Mouse (Mus musculus) macrophage (primary cell): Measurements from ENCODE around the gene Fip1l1. TPM values are rescaled to one million over a fixed set of nuclear protein-coding genes. Genes with fewer than 3 reads are reported as not detected.

Experiments used
- H3K27ac ChIP-seq: fragments of 350-480 bp; formaldehyde crosslinking; 2 replicates; pipeline ENCODE4 v1.9.0; 2021
- H3K36me3 ChIP-seq: fragments of 350-480 bp; formaldehyde crosslinking; 2 replicates; pipeline ENCODE4 v1.9.0; 2021; ENCODE audit errors: inconsistent target
- H3K4me3 ChIP-seq: fragments of 350-480 bp; formaldehyde crosslinking; 2 replicates; pipeline ENCODE4 v1.9.0; 2021; ENCODE audit errors: inconsistent target
- H3K79me2 ChIP-seq: fragments of 350-480 bp; formaldehyde crosslinking; 2 replicates; pipeline ENCODE4 v1.9.0; 2021; ENCODE audit errors: inconsistent target
- WGBS: methylation state at CpG from one replicate; pipeline ENCODE4 v1.1.7; 2026; ENCODE audit warnings: inconsistent platforms; ENCODE audit not compliant: missing documents; 5-methylcytosine and 5-hydroxymethylcytosine counted together
- polyA plus RNA-seq: library from polyadenylated mRNA; stranded (reverse); fragments of 250-400 nt; gene quantifications from 3 replicates; pipeline ENCODE4 v1.2.4, GENCODE M21; 2018; ENCODE audit warnings: inconsistent platforms

Gene Fip1l1
- polyA plus RNA-seq, 1 experiment from 2014 or later, result 81.2 TPM

DNA sequence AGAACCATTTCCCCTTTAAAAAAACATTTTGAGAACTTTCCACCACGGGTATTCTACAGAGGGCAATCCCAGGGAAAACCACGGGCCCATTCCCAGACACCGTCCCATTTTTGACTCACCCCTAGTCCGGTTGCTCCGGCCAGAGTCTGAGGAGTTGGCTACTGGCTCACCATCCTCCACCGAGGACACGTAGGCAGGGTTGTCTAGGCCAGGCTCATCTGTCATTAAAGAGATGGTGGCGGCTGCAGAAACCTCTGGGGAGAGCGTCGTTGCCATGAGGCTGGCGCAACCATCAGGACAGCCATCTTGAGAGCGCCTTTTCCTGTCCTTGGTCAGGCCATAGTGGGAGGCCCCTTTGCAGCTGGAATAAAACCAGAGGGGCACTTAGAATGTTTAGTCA lies 92.8 kb downstream of the Fip1l1 start:
- no peaks in the 10 kb centered on the region for H3K79me2 ChIP-seq
- no peaks in the 10 kb centered on the region for H3K36me3 ChIP-seq
- no peak overlapping the region for H3K27ac ChIP-seq
- 90% methylated on average over 12 of the region's 12 CpGs for WGBS
- no peak overlapping the region for H3K4me3 ChIP-seq

DNA sequence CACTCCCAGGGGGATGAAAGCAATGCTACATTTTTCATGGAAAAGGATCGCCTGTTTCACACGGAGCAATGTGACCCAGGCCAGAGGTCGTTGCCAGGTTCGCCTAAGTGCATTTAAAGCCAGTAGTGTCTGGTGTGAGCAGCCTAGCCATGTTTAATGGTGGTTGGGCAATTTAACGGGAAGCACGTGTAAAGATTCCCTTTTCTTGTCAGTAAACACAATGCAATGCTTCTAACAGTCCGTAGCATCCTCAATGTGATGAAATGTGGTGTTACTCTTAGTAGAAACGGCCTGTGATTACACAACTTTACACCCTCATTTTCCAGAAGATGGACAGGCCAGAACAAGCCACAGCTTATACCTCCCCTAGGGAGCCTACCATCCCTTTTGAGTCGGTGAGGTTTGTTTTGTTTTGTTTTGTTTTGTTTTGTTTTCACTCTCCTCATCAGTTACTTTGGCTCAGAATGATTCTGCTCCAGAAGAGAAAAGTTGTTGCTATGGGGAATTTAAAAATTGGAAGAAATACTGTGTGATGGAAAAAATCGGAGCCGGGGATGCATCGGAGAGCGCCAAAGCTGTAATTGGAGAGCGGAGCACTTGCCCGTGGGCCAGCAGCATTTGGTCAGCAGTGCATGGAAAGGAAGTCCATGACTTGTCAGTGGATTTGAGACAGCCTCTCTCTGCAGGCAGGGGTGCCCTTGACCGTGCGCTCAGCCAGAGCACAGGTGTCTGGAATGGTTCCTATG lies 97.3 kb downstream of the Fip1l1 start:
- no peak overlapping the region for H3K4me3 ChIP-seq
- 70% methylated on average over 17 of the region's 17 CpGs for WGBS
- no peaks in the 10 kb centered on the region for H3K79me2 ChIP-seq
- no peak overlapping the region for H3K27ac ChIP-seq
- H3K36me3 ChIP-seq, result no peaks in the 10 kb centered on the region

DNA sequence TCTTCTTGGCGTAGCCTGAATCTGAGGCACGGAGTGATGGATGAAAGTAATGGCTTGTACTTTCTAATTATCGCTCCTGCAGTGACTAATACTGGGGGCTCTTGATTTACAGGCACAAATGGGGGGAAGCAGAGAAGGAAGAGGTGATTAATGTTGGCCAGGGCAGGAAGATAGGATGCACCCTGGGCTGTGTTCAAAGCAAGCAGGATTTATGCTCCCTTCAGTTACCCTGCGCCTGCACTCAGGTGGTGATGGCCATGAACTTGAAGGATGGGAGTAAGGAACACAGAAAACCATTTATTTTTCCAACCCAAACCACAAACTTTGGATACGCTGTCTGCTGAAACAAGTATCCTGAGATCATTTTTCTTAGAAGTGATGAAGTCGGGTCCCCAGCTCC lies 98.2 kb downstream of the Fip1l1 start:
- H3K4me3 ChIP-seq, result no peak overlapping the region
- 94% methylated on average over 6 of the region's 6 CpGs for WGBS
- no peak overlapping the region for H3K27ac ChIP-seq
- no peaks in the 10 kb centered on the region for H3K79me2 ChIP-seq
- no peaks in the 10 kb centered on the region for H3K36me3 ChIP-seq

DNA sequence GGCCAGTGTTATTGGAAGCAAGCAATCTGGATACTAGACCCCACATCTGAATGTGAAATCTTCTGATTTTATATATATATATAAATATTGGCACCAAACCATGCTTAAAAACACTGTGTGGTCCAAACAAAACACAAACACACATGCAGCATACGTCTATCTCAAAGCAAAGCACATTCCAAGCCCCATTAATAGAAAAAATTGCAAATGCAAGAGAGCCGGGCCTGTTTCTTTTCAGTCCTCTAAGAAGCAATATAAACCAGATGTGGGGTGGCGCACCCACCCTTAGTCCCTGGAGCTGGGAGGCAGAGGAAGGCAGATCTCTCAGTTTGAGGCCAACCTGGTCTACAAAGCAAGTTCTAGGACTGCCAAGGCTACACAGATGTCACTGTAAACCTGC lies 99.1 kb downstream of the Fip1l1 start:
- no peak overlapping the region for H3K4me3 ChIP-seq
- WGBS, result 98% methylated on average over 3 of the region's 3 CpGs
- no peaks in the 10 kb centered on the region for H3K36me3 ChIP-seq

DNA sequence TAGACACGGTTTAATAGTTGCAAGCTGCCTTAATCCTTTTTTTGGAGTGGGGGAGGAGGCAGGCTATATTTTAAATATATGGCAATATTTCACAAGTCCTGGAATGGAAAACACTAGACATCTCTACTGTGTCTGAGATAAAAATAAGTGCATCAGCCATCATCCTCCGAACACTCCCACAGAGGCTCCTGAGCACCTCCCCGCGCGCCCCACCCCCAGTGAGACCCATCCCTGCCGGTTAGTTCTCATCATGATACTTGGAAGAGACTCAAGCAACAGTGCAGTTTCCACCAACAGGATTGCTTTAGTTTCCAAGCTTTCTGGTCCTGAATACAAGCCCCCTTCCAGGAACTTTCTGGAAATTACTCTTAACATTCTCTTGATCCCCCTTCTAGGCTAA lies 104.3 kb downstream of the Fip1l1 start:
- no peaks in the 10 kb centered on the region for H3K36me3 ChIP-seq
- WGBS, result 92% methylated on average over 6 of the region's 6 CpGs
- no peak overlapping the region for H3K4me3 ChIP-seq
- H3K27ac ChIP-seq, result no peak overlapping the region
- no peaks in the 10 kb centered on the region for H3K79me2 ChIP-seq

More for the DNA sequence above, 99.1 kb downstream of the Fip1l1 start:
- no peak overlapping the region for H3K27ac ChIP-seq
- H3K79me2 ChIP-seq, result no peaks in the 10 kb centered on the region

DNA sequence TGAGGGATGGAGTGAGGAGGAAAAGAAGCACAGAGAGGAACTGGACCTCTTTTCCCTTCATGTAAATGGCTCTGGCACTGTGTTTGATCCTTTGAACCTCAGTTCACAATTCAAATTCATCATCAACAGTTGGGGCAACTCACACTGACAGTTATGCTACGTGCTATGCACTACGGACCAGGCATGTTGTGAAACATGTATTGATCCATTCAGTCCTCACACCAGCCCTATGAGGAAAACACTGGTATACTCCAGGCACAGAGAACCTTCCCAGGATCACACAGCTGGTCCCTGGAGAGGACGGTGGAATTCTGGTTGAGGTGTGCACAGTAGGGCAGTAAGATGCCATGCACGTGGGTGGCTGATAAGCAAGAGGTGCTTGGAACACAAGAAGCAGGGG lies 105.3 kb downstream of the Fip1l1 start:
- Histone ChIP-seq H3K36me3 (no peaks in the 10 kb centered on the region), H3K79me2 (no peaks in the 10 kb centered on the region), H3K27ac (no peak overlapping the region), H3K4me3 (no peak overlapping the region)
- WGBS, result 93% methylated on average over 3 of the region's 4 CpGs

DNA sequence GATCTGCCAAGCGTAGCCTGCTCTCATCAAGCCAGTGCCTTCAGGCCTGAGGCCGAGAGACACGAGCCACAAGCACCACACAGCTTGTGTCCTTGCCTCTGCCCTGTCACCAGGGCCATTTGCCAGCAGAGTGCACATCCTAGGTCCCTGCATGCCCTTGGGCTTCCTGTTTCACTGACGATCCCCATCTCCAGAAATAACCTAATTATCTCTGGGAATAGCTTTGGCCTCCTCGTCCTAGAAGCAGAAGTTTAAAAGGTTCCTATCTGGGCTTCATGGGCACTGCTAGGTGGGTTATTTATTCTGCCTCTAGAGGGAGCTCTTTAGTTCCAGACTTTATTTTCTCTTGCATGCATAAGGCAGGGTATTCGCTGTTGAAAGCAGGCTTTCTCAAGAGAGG lies 105.8 kb downstream of the Fip1l1 start:
- Histone ChIP-seq H3K27ac (no peak overlapping the region), H3K79me2 (no peaks in the 10 kb centered on the region), H3K4me3 (no peak overlapping the region), H3K36me3 (no peaks in the 10 kb centered on the region)
- 59% methylated on average over 6 of the region's 6 CpGs for WGBS

DNA sequence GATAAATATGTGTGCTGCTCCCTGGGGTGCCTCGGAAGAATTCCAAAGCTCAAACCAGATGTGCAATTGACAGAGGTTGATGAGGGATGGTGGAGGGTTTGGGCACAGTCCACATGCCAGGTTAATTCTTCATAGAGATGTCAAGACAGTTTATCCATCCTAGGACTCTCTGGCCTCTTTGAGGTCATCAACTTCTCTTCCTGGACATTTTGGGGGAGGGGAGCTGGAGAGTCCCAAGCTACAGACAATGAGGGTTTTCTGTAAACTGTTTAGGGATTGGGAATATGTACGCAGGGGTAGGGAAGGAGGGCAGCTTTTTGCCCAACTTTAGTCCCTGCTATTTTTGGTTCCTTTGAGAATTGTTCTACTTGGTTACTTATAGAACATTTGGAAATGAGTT lies 107.0 kb downstream of the Fip1l1 start:
- 85% methylated on average over 2 of the region's 2 CpGs for WGBS
- no peaks in the 10 kb centered on the region for H3K36me3 ChIP-seq
- no peaks in the 10 kb centered on the region for H3K79me2 ChIP-seq
- no peak overlapping the region for H3K27ac ChIP-seq
- H3K4me3 ChIP-seq, result no peak overlapping the region

DNA sequence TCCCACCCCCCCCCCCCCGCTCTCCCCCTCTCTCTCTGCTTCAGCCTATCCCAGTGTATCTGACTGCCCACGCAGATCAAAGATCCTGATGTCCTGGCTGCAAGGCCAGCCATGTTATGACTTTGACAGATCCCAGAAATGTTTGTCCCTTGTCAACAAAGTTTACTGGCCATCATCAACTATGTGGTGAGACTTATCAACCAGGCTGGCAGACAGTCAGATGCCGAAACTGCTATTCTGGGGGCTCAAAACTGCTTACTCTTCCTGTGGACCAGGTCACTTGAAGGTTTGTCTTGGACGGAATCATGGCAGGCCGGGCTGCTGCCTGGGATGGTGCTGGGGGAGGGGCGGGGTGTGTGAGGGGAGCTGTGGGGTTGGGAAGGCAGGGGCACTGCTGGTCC lies 112.3 kb downstream of the Fip1l1 start:
- Histone ChIP-seq H3K27ac (no peak overlapping the region), H3K79me2 (no peaks in the 10 kb centered on the region), H3K36me3 (no peaks in the 10 kb centered on the region), H3K4me3 (no peak overlapping the region)
- 100% methylated on average over 4 of the region's 6 CpGs for WGBS

DNA sequence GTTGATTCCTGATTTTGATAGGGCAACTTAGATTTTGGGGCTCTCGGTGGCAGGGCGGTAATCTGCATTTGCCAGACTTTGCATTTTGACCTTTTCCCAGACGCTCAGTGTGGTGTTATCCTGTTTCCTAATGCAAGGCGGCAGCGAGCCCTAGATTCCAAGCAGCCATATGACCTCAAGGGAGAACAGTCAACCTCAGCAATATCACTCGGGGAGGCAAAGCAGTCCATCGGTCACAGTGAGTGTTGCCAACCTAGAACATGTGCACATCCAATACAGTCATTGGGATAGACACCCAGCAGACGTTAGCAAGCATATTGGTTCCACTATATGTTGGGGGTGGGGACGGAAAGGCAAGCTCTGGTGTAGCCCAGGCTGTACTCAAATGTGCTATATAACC lies 113.0 kb downstream of the Fip1l1 start:
- Histone ChIP-seq H3K4me3 (no peak overlapping the region), H3K27ac (no peak overlapping the region), H3K79me2 (no peaks in the 10 kb centered on the region), H3K36me3 (no peaks in the 10 kb centered on the region)
- WGBS, result 91% methylated on average over 9 of the region's 9 CpGs

Other genes with a start within 250 kb of the Fip1l1 start
- gene Scfd2, start 3.7 kb upstream of the Fip1l1 start, polyA plus RNA-seq, result 3.7 to 8.3 TPM (median 7.1 TPM) in 3 replicates
- not detected in 3 replicates for gene Lnx1, start 167.5 kb downstream of the Fip1l1 start, polyA plus RNA-seq